Mouse (Mus musculus) forebrain, embryonic 15.5 days (tissue): ENCODE measurements around the gene Dcaf4. TPM values are rescaled to one million over a fixed set of nuclear protein-coding genes. Genes with fewer than 3 reads are reported as not detected.

Experiments
- polyA plus RNA-seq: library from polyadenylated mRNA; unstranded; fragments of >200 nt; fragmentation: Nextera tagmentation; extraction: Ambion mirVana; gene quantifications from 2 replicates; pipeline ENCODE4 v1.2.1, GENCODE M21; 2015

Dcaf4 gene
- polyA plus RNA-seq, 1 experiment from 2014 or later, result 47.6 TPM

Other genes starting within 250 kb of the Dcaf4 start
- gene Dpf3, start 32.8 kb upstream of the Dcaf4 start, polyA plus RNA-seq, result 9.8 and 11.2 TPM in 2 replicates
- gene Zfyve1, start 76.8 kb downstream of the Dcaf4 start, polyA plus RNA-seq, result 33.5 and 35.2 TPM in 2 replicates
- 259 and 274 TPM in 2 replicates for gene Rbm25, start 110.8 kb downstream of the Dcaf4 start, polyA plus RNA-seq
- gene Psen1, start 167.7 kb downstream of the Dcaf4 start, polyA plus RNA-seq, result 65.8 and 67.4 TPM in 2 replicates
- 0.15 and 0.20 TPM in 2 replicates for gene Papln, start 243.2 kb downstream of the Dcaf4 start, polyA plus RNA-seq